Mouse (Mus musculus) urinary bladder, adult 18-20 months (tissue): ENCODE measurements around the gene H3f3b.
"Not testable (repeated sequence)": the region's sequence is repeated elsewhere in the genome, so short reads cannot be mapped to it uniquely, and the experiment has no call there.

Source experiments
- DNase-seq, 2 experiments: peaks; one replicate each; pipeline ENCODE4 v3.0.0; 2022; ENCODE audit warnings: low spot score in 2 of 2, mixed read lengths in 2 of 2

The H3f3b gene

DNA sequence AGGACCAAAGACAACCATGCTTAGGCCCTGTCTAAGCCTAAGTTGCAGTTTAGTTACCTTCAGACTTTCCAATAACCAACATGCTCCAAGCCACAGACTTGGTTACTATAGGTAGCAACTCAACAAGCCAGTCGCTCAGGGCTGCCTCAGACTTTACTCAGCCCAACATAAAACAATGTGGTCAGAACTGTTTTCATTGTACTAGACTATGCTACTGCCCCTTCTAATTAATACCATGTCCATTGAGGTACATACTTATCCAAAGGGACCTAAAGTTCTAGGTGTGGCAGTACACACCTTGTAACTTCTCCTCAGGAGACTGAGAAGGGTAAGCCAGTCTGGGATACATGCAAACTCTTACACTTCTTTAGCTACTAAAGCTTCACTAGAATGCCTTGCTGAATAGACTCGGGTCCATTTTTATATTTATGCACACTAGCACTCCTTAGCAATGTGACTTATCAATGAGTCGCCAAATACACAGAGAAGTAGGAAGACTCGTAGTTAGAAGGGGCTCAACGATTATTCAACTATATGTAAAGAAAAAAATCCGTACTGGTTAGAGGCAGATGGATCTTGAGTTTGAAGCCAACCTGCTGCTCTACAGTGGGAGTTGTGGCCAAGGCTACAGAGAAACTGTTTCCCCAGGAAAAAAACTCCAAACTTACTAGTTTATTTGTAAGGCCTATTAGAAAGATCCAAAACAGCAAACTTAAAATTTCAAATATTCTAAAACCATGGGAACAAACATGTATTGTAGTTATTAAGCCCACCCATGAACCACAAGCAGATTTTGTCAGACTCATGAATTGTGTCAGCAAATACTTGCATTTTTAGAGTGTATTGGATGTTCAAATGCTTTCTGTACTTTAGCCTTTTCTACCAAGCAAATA, 6.2 kb downstream of the H3f3b start:
- no peak for DNase-seq

- DNase-seq: no peak
These were observed 7.2 kb downstream of the H3f3b start for GRCm38 (mm10) chr11:116020519-116020922.

GRCm38 (mm10) chr11:116019976-116020411, 7.8 kb downstream of the H3f3b start:
- no peak for DNase-seq

DNA sequence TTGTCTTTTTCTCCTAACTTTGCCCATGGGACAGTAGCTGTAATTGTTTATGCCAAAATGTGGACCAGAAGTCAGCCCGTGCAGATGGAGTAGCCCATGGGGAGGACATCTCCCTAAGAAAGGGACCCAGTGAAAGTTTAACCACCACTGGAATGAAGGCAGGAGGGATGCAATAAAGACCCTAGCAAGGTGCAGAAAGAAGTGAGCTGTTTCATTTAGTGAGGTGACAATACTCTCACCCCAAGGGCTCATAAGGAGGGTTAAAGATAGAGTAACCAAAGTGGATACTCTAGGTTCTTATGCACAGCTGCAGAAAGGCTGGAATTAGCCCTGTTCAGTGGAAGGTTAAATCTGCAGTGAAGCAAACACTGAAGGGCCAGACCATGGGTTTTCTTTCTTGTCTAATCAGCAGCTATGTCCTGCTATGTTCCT, 8.4 kb downstream of the H3f3b start:
- no peak for DNase-seq

DNA sequence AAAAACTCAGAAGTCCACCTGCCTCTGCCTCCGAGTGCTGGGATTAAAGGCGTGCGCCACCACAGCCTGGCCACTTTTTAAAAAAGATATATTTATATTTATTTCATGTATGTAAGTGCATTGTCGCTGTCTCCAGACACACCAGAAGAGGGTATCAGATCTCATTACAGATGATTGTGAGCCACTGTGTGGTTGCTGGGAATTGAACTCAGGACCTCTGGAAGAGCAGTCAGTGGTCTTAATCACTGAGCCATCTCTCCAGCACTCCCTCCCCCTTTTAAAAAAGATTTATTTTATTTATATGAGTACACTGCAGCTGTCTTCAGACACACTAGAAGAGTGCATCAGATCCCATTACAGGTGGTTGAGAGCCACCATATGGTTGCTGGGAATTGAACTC, 8.9 kb downstream of the H3f3b start:
- not testable (repeated sequence) for DNase-seq

GRCm38 (mm10) chr11:116018106-116018505, 9.7 kb downstream of the H3f3b start:
- no peak for DNase-seq

- no peak for DNase-seq
These were observed 12.9 kb downstream of the H3f3b start for GRCm38 (mm10) chr11:116014821-116015220.

- peak; percentile 84 for DNase-seq
These were observed 15.4 kb downstream of the H3f3b start, which contains the start of gene Galk1 for GRCm38 (mm10) chr11:116012262-116012947. Galk1 (minus strand) TSS chr11:116012719.

DNA sequence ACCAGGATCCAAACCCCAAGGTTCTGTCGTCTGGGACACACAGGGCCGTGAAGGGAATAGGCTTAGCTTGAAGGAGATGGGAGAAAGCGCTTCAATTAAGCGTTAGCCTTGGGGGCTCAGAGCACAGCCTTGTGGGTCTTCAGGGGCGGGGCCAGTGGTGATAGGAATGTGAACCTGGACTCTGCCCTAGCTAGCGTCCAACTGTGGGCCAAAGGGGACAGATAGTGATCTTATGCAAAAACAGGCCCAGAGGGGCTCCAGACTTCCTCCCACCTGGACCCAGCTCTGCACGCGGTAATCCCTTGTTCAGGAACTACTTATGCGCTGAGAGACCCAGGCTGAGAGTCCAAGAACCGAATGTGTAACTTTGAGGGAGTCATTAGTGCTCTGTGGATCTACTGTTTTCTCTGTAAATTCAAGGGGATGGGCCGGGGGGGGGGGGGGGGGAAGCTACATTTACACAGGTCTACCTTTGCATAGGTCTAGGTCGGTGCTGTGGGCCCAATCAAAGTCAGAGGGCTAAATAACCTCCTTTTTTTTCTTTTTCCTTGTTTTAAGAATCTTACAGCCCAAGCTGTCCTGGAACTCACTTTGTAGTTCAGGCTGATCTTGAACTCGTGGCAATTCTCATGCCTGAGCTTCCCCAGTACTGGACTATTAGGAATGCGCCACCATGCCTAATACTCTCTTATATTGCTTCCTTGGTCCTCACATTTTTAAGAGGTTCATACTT, 16.1 kb downstream of the H3f3b start:
- no peak for DNase-seq

- no peak for DNase-seq
These were observed 16.8 kb downstream of the H3f3b start for GRCm38 (mm10) chr11:116010948-116011347.

DNA sequence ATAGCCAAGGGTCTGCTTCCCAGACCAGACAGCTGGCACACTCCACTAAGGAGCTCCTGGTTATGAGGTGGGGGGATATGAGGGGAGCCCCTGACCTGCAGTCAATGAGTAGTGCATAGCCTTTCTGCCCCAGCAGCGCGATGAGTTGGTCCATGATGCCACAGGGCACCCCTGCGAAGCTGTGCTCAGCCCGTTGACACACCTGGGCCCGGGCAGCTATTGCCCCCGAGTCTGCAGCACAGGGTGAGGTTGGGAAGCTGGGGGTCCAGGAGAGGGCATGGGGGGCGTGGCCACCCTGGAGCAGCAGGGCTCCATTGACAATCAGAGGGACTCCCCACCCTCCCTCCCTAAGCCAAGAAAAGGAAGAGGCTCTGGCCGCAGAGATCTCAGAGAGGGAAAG, 17.6 kb downstream of the H3f3b start:
- no peak for DNase-seq

DNA sequence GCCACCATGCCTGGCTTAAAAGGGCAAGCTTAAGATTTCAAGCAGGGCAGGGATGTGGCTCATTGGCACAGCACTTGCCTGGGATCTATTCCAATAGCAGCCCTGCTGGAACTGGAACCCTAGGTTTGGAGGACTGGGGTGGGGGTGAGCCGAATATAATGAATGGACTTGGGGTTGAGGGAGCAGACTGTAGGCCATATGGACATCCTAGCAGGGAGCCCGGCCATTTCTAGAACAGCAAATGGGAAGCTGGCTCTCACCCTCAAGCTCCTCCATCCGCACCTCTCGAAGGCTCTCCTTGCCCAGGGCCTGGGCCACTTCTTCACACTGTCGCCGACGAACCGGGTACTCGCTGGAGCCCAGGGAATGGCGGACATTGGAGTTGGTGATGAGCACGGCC, 18.1 kb downstream of the H3f3b start:
- DNase-seq: no peak

DNA sequence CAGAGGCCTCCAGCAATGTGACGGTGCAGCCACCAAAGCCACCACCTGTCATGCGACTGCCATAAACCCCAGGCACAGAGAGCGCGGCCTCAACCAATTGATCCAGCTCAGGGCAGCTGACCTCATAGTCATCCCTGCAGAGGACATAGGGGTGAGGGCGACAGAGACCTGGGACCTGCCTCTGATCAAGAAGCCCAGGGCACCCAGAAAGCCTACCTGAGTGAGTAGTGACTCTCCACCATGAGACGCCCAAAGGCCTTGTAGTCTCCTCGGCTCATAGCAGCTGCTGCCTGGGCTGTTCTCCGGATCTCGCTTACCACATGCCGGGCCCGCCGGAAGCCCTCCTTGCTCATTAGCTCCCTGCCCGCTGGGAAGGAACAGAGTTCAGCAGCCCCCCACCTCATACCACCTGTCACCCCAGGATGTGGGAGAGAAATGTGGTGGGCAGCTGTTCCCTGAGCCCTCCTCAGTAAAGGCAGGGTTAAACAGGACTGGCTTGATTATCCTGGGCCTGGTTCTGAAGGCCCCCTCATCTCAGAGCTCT, 18.9 kb downstream of the H3f3b start:
- no peak for DNase-seq

- no peak for DNase-seq
These were observed 19.4 kb downstream of the H3f3b start for GRCm38 (mm10) chr11:116008411-116008810.

- DNase-seq: no peak
These were observed 20.5 kb downstream of the H3f3b start for GRCm38 (mm10) chr11:116007095-116007850.

DNA sequence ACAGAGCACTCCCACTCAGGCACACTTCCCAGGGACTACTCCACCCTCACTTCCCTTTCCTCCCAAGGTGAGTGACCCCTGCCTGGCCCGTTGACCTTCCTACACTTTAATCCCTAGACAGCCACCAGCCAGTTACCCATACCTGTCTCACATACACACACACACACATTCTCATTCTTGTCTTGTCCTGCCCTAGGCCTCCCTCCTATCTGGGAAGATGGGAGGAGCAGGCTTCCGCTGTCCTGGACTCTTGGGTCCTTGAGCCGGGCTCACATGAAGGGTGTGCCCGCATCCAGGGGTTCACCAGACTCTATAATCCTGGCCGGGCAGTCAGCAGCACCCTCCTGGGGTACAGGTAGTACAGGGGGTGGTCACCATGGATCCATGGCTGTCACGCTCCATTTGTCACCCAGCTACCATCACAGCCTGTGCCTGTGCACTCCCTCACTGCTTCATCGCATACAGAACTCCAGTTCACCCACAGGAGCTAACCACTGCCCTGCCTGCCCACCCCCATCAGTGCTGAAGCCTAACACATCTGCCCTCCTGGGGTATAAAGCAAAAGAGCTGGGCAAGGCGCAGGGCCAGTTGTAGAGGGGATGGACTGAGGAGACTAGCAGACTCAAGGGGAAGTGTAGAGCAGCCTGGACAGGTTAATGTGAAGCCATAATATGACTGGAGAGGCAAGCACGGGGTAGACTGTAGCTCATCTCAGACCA, 21.9 kb downstream of the H3f3b start:
- no peak for DNase-seq

GRCm38 (mm10) chr11:116004840-116005700, 22.7 kb downstream of the H3f3b start:
- peak; percentile 43 to 72 for DNase-seq

GRCm38 (mm10) chr11:116004186-116004823, 23.5 kb downstream of the H3f3b start:
- no peak for DNase-seq

- no peak for DNase-seq
These were observed 24.9 kb downstream of the H3f3b start for GRCm38 (mm10) chr11:116002894-116003293.
